Mouse (Mus musculus): ENCODE results near the gene Wwtr1.

The Wwtr1 gene

GRCm38 (mm10) chr3:57557408-57557807 lies 18.3 kb downstream of the Wwtr1 start:
- no peak for DNase-seq

GRCm38 (mm10) chr3:57555560-57555959 lies 20.1 kb downstream of the Wwtr1 start:
- DNase-seq: no peak

DNA sequence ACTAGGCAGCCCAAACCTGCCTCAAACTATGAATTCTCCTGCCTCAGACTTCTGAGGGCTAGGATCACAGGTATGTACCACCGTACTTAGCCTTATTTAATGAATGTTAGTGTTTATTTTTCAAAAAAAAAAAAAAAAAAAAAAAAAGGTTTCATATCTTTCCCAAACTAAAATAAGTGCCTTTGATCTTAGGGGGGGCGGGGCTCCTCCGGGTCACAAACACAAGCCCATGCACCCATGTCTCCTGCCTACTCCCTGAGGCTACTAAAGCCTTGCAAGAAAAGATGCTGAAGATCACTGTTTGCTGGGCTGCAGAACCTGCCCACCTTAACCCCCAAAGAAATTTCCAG lies 20.8 kb downstream of the Wwtr1 start:
- no peak for DNase-seq

- no peak for DNase-seq
Observed at GRCm38 (mm10) chr3:57554124-57554889, 21.4 kb downstream of the Wwtr1 start.

DNA sequence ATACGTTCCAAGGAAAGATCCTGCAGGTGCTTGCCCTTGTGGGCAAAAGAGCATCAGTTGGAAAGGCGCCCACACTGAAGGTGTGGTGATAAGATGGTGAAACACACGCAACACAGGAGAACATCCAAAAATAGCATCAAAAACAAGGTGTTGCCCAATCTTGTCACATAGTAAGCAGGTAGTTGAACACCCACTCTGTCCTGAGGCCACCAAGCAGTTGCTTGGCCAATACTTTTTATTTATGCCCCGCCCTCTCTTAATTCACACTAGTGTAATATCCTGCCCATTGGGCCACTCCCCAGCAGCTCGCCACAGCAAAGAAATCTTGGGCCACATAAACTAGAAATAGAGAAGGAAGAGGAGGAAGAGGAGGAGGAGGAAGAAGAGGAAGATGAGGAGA lies 22.6 kb downstream of the Wwtr1 start:
- no peak for DNase-seq

DNA sequence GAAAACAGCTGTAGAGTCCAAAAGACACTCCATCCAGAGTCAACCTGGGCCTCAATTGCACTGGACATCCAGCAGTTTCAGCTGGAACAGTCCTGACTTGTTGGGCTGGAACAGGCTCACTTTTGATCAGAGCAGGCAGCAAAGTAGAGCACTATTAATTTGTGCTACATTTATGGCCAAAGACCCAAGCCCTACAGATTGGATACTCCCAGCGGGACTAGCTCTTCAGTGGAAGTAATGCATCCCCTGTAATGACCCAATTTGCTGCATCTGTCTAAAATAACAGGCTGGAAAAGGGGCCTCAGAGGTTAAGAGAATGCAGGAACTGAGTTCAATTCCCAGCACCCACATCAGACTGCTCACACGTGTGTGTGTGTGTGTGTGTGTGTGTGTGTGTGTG lies 24.5 kb downstream of the Wwtr1 start:
- no peak for DNase-seq

DNA sequence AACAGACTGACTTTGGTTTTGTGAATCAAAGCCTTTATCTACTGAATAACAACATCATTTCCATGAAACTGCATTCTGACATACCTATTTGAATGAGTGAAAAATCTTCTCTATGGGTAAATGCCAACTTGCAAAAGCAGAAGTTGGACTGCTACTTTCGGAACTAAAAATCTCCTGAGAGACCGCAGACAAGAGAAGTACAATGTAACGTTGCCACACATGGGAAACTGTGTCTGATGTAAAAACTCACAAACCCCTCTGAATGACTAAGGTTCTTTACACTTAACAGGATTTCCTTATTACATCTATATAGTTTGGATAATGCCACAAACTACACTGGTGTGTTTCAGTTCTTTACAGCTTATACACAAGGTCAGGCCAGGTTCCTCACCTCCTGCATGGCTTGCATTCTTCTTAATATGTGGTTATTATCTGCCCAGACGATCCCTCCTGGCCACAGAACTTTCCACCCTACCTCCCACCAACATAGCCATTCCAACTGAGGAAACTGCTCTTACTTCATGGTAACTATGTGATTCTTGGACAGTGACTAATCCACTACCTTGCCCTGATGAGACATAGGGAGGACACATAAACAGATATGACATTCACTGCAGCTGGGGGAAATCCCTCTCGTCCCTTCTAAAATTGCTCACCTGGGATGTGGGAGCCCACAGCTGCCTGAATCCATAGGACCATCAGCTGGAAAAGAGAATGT lies 25.1 kb downstream of the Wwtr1 start:
- DNase-seq: no peak

DNA sequence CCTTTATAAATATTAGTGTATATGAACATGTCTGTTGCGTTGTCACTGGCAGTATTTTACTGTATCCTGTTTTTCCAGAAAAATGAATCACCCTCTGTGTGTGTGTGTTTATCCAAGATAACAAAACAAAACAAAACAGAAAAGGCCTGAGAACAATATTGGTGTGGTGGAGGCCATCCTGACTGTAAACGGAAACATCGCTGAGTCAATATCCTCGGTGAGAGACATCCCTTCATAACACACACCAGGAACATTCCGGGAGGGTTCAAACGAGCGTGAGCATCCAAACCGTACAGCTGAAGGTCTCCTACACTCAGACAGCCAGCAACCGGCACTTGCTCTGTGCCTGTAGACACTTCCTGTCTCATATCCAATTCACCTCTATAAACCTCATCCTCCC lies 31.6 kb downstream of the Wwtr1 start:
- DNase-seq: peak in 1 of 2 experiments; percentile 44

DNA sequence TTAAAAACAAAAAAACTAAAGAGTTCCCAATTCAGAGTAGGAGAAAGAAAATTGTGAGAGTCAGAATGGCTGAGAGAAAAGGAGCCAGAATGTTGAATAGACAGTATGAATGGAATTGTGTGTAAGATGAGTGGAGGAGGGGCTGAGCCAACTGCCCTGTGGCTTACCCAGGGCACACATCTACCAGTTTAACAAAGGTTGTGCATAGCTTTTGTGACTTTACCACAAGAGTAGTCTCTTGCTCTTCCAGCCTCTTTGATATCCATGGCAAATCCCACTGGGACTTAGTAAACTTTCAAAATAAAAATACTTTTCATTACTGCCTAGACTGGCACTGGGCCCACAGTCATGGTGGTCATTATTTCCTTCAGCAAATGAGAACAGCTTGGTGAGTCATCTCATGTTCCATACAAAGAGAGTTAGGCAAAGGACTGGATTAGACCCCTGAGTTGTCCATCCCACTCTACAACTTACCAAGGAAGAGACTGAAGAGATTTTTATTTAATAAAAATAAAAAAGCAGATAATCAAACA lies 32.8 kb downstream of the Wwtr1 start:
- no peak for DNase-seq

DNA sequence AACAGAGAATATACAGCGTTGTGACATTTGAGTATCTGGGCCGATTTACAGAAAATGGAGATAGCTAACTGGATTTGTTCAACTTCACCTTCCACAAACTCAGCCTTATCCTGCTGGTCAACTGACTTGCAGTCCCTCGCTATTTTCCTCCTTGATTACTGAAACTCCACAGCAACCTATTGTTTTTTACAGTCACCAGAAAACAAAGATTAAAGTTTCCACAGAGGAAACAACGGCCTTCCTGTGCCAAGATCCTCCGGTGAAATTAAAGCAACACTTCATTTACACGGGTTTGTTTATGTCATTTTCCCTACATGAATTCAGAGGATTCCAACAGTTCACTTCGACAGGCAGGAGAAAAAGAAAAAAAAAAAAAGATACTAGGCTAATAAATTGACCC lies 34.5 kb downstream of the Wwtr1 start:
- DNase-seq: no peak

DNA sequence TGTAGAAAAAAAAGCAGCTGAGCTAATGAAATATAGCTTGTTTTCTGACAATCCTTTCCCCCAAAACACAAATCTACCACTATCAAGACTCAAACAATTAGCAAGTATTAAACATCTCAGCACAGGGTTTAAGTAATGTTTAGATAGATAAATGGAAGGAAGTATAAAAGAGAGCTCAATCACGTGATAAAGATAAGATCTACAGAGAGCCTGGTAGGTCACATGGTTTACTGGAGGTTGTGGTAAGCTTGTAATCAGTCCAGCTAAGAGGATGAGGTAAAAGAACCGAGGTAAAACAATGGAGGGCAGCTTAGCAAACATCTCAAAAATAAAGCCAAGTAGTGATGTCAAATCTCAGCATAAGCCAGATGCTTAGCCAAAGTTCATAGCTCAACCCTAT lies 35.2 kb downstream of the Wwtr1 start:
- DNase-seq: no peak

DNA sequence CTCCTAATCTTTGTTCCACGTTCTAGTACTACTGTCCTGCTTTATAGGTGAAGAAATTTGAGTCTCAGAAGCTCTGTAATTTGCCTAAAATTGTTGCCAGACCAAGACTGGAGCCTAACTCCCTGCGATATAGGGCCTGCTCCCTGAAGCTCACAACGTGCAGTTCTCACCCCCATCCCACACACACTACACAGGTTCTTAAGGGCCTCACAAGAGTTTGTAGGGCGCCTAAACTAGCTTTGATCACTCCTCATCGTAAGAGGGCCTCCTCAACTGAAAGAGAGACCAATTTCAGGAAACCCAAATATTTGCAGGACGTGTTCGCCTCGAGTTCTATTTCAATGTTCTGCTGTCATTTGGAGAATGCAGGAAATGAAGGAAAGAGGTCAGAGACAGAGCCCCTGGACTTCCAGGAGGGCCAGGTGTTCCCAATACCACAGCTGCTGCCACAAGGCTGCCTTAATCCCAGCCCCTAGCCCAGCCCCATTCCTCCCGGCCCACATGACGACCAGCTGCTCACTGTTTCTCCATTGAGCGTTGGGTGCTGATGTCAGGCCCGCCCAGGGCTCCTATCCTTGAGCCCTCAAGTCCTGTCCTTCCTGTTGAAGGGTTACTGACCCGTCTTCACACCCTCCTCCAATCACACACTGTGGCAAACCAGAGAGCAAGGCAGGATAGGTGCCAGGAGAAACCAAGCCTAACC lies 40.1 kb downstream of the Wwtr1 start:
- peak in 1 of 2 experiments; percentile 41 for DNase-seq

- DNase-seq: no peak
Observed at GRCm38 (mm10) chr3:57534450-57534849, 41.3 kb downstream of the Wwtr1 start.

- DNase-seq: no peak
Observed at GRCm38 (mm10) chr3:57533876-57534275, 41.8 kb downstream of the Wwtr1 start.

GRCm38 (mm10) chr3:57532991-57533725 lies 42.6 kb downstream of the Wwtr1 start:
- DNase-seq: peak in 1 of 2 experiments; percentile 38

DNA sequence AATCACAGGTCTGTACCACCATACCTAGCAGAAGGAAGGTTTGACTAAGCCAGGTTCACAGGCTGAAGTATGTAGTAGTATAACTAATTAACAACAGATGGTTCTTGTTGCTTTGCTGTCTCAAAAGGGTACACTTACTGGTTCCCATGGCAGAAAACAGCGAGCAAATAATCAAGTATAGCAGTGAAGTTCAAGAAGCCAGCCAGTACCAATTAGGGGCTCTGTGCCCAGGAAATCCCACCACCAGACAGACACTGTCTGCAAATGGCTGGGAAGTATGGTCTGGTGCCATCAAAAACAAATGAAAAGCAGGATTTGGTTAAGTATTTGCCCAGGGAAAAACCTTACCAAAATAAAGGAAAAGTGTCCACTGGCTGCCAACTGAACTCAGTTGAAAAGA lies 44.9 kb downstream of the Wwtr1 start:
- no peak for DNase-seq

- DNase-seq: no peak
Observed at GRCm38 (mm10) chr3:57530221-57530620, 45.5 kb downstream of the Wwtr1 start.

- no peak for DNase-seq
Observed at GRCm38 (mm10) chr3:57527154-57527553, 48.6 kb downstream of the Wwtr1 start.

GRCm38 (mm10) chr3:57523093-57523492 lies 52.6 kb downstream of the Wwtr1 start:
- no peak for DNase-seq

DNA sequence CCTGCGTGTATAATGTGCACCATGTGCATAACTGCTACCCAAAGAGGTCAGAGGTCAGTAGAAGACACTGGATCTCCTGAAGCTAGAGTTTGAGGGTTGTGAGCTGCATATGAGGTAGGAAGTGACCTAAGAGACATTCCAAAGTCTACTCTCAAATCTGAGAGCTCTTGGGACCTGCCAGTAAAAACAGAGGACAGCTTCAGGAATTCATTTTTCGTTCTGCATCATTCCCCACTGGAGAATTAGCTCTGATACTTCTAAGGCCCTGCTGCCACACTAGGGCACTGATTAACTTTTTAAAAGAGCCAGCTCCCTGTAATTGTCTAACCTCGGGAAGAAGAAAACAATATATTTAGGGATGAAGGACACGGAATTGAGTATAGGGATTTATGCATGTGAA lies 53.8 kb downstream of the Wwtr1 start:
- no peak for DNase-seq

DNA sequence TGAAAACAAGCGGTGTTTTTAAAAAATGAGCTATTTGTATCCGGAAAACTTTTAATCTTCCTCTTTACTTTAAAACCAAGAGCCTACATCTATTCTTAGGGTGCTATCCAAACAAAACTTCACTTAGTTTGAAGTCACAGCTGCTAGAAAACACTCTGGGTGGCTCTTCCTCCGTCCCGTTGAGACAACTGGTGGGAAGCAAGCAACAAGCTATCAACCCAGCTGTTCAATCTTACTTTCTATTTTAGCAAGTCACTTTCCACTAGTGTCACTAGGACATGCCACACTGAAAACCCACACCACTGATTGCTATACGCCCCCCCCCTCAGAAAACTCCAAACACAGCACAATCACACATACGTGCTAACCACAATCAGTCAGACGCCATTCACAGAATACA lies 55.7 kb downstream of the Wwtr1 start:
- no peak for DNase-seq

DNA sequence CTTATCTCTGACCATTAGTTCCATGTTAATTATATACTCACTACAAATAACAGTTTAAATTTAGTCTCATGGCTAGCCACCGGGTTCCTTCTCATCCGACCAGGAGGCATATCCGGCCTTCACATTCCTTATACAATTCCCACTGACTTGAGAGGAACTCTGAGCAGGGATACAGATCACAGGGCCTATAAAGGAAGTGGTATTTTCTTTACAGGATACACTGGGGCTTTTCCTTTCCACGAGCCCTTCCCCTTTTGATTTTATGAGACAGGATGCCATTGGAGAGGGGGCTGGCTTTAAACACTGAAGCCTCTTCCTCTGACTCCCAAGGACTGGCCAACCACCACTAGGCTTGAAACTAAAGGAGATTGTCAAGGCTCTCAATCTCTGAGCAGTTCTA lies 59.6 kb downstream of the Wwtr1 start:
- peak; percentile 13 to 32 for DNase-seq

- DNase-seq: no peak
Observed at GRCm38 (mm10) chr3:57515044-57515443, 60.7 kb downstream of the Wwtr1 start.
